Mouse (Mus musculus) lung, embryonic 14.5 days (tissue): ENCODE data around the gene Slc1a5. TPM values are rescaled to one million over a fixed set of nuclear protein-coding genes. Genes with fewer than 3 reads are reported as not detected.

ENCODE experiments used
- ATAC-seq: fragments of 200-750 bp; cut with Nextera tagmentation; 2 replicates; pipeline ENCODE4 v1.8.0; 2017; ENCODE audit warnings: mild to moderate bottlenecking, moderate TSS enrichment, moderate library complexity; ENCODE audit not compliant: insufficient read depth
- DNase-seq: peaks from one replicate; pipeline ENCODE4 v3.0.0-alpha.2; 2015
- H3K27ac ChIP-seq: fragments of 300-500 bp; sonication (generic); 2 replicates; pipeline ENCODE4 v1.5.1; 2014; ENCODE audit warnings: low read depth, mild to moderate bottlenecking, moderate library complexity
- H3K27me3 ChIP-seq: fragments of 300-500 bp; sonication (generic); 2 replicates; pipeline ENCODE4 v1.6.1; 2014; ENCODE audit warnings: low read length, control low read depth; ENCODE audit not compliant: insufficient read depth
- H3K36me3 ChIP-seq: fragments of 300-500 bp; sonication (generic); 2 replicates; pipeline ENCODE4 v1.6.1; 2014; ENCODE audit warnings: control low read depth; ENCODE audit not compliant: insufficient read depth
- H3K4me1 ChIP-seq: fragments of 300-500 bp; sonication (generic); 2 replicates; pipeline ENCODE4 v1.6.1; 2014; ENCODE audit warnings: antibody characterized with exemption, control low read depth; ENCODE audit not compliant: insufficient read depth
- H3K4me2 ChIP-seq: fragments of 300-500 bp; sonication (generic); 2 replicates; pipeline ENCODE4 v1.6.1; 2014; ENCODE audit warnings: mild to moderate bottlenecking
- H3K4me3 ChIP-seq: fragments of 300-500 bp; sonication (generic); 2 replicates; pipeline ENCODE4 v1.5.1; 2014; ENCODE audit warnings: low read depth, low read length
- H3K9ac ChIP-seq: fragments of 300-500 bp; sonication (generic); 2 replicates; pipeline ENCODE4 v1.6.1; 2014
- H3K9me3 ChIP-seq: fragments of 300-500 bp; sonication (generic); 2 replicates; pipeline ENCODE4 v1.6.1; 2016; ENCODE audit warnings: low read depth, low read length, control low read depth
- CTCF ChIP-seq: IDR thresholded peaks from 2 replicates; pipeline ENCODE4 v1.5.1; 2016; ENCODE audit warnings: antibody characterized with exemption, low read depth
- WGBS: fragments of 180-500 bp; shearing (Covaris S2); extraction: QIAGEN DNeasy Blood & Tissue Kit; methylation state at CpG from one replicate; pipeline ENCODE4 v1.1.7; 2014; 5-methylcytosine and 5-hydroxymethylcytosine counted together
- polyA plus RNA-seq: library from polyadenylated mRNA; unstranded; fragments of >200 nt; fragmentation: Nextera tagmentation; extraction: Ambion mirVana; gene quantifications from 2 replicates; pipeline ENCODE4 v1.2.1, GENCODE M21; 2014

The Slc1a5 gene
- polyA plus RNA-seq, 1 experiment from 2014 or later: 35.7 TPM

DNA sequence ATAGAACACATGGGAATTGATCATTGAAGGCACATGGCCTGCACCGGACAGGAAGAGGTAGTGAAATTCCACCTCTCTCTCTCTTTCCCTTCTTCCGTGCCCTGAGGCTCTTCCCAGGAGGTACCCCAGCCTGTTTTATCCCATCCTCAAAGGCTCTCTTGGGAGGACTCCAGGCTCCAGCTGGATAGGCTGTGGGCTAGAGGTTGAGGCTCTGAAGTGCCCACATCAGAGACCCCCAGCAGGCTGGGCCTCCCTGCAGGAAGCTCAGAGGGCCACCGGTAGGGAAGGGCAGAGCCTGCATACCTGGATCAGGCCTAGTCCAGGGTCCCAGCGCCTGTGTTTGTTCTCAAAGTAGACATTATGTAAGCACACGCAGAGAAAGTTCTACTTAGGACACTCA lies 19.5 kb upstream of the Slc1a5 start:
- 33% methylated on average over 5 of the region's 5 CpGs for WGBS

DNA sequence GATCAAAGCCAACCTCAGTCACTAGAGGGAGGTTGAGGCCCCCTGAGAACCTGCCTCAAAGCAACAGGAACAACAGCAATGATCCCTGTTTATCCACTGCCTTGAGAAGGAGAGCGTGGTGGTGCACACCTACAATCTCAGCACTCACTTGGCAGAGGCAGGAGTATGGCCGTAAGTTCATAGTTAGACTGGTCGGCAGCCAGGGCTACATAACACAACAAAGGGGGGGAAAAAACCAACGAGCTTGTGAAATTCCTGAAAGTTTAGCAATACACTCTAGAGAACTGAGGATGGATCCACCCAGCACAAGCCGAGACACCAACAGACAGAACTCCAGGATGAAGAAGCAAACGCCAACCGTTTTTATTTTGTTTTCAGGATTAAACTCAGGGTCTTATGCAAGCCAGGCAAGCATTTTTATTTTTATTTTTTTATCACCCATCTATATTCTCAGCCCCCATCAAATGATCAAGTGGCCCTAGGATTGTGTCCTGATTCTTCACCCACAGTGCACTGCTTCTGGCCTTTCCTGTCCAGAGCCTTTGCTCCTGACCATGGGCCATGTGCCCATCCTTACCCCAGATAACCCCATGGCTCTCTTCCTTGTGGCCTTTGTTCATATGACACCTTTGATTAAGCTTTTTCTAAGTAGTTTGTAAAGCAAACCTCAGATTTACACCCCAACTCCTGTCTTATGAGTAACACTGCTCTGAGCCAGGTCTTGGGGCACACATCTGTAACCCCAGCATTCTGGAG lies 17.5 kb upstream of the Slc1a5 start:
- H3K36me3 ChIP-seq: no peaks in the 10 kb centered on the region
- peaks cover 6% of the 10 kb centered on the region for H3K4me1 ChIP-seq
- no peaks in the 10 kb centered on the region for H3K27me3 ChIP-seq
- TF ChIP-seq CTCF: no peak
- H3K4me2 ChIP-seq: no peak overlapping the region
- no peak overlapping the region for H3K4me3 ChIP-seq
- H3K9me3 ChIP-seq: no peaks in the 10 kb centered on the region
- ATAC-seq: no peak
- WGBS: 80% methylated on average over 7 of the region's 7 CpGs
- DNase-seq: no peak
- no peak overlapping the region for H3K27ac ChIP-seq
- no peak overlapping the region for H3K9ac ChIP-seq

More for the DNA sequence above, 19.5 kb upstream of the Slc1a5 start:
- Histone ChIP-seq H3K4me3 (no peak overlapping the region), H3K9ac (no peak overlapping the region), H3K27me3 (no peaks in the 10 kb centered on the region), H3K4me2 (no peak overlapping the region), H3K27ac (no peak overlapping the region), H3K36me3 (no peaks in the 10 kb centered on the region), H3K9me3 (no peaks in the 10 kb centered on the region), H3K4me1 (peaks cover 6% of the 10 kb centered on the region)
- 0 out of 2 replicates have a peak, but pooled peaks have one; percentile 11 for ATAC-seq
- TF ChIP-seq CTCF: no peak
- no peak for DNase-seq

DNA sequence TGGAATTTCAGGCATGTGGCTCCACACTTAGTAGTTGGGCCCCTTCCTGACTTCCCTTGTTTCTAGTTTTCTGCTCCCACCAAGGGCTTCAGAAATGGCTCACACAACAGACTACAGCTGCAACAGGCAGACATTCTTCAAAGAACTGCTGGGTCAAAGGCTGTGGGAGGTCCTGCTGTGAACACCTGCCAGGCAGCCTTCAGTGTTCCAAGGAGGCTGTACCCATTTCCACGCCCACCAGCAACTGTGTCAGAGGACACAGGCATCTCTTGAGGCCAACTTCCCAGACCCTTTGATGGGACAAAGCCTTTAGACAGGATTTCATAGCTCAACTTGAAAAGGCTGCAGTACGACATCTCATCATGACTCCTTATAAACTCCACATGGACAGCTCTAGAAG lies 14.7 kb upstream of the Slc1a5 start:
- Histone ChIP-seq H3K9me3 (no peaks in the 10 kb centered on the region), H3K27ac (no peak overlapping the region), H3K4me3 (no peak overlapping the region), H3K27me3 (no peaks in the 10 kb centered on the region), H3K9ac (no peak overlapping the region), H3K4me1 (no peaks in the 10 kb centered on the region; the same call in 1 of the 2 replicates), H3K4me2 (no peak overlapping the region), H3K36me3 (no peaks in the 10 kb centered on the region)
- DNase-seq (no peak), ATAC-seq (no peak)
- 42% methylated on average over 2 of the region's 2 CpGs for WGBS
- TF ChIP-seq CTCF: no peak

GRCm38 (mm10) chr7:16775888-16776287 lies 5.3 kb upstream of the Slc1a5 start:
- no peak for TF ChIP-seq CTCF
- ATAC-seq: no peak
- no peak for DNase-seq
- Histone ChIP-seq H3K4me2 (no peak overlapping the region), H3K27me3 (no peaks in the 10 kb centered on the region), H3K27ac (no peak overlapping the region), H3K9ac (no peak overlapping the region), H3K4me1 (no peaks in the 10 kb centered on the region), H3K9me3 (no peaks in the 10 kb centered on the region), H3K4me3 (no peak overlapping the region), H3K36me3 (no peaks in the 10 kb centered on the region)
- 48% methylated on average over 5 of the region's 5 CpGs for WGBS

DNA sequence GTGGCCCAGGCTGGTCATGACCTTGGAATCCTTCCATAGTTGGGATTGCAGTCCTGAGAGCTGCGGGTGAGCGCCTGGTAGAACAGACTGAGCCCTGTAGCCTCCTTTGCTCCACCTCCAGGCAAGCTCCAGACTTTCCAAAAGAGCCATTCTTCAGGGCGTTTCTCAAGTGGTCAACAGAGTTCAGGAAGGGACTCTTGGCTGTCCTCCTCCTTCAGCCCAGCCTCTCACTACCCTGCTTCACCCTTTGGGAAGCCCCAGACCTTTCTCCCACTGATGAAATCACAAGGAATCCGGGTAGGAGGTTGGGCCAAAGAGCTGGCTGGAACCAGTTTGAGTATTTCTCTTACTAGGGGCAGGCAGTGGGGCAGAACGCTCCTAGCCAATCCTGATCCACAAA lies 1.1 kb upstream of the Slc1a5 start:
- no peak overlapping the region for H3K9ac ChIP-seq
- WGBS: 53% methylated on average over 5 of the region's 5 CpGs
- no peak overlapping the region for H3K4me2 ChIP-seq
- no peaks in the 10 kb centered on the region for H3K36me3 ChIP-seq
- no peak overlapping the region for H3K4me3 ChIP-seq
- no peak for TF ChIP-seq CTCF
- no peaks in the 10 kb centered on the region for H3K9me3 ChIP-seq
- H3K27me3 ChIP-seq: no peaks in the 10 kb centered on the region
- ATAC-seq (no peak), DNase-seq (peak; percentile 25)
- no peak overlapping the region for H3K27ac ChIP-seq
- H3K4me1 ChIP-seq: peaks cover 10% of the 10 kb centered on the region

DNA sequence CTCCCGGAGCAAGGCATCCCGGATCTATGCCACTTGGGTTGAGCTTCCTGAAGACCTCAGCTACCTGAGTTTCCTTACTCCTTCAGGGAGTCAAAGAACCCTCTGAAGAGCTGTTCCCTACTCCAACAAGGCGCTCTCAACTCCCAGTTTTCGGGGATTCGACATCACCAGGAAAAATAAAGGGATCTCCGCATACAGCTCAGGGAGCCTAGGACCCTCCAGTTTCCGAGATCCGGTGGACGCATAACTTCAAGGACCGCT lies 345 bp downstream of the Slc1a5 start:
- H3K27ac ChIP-seq: peak overlapping the region; percentile 65; the same call in 1 of the 2 replicates
- no peak for ATAC-seq

GRCm38 (mm10) chr7:16781816-16782554 lies 845 bp downstream of the Slc1a5 start:
- Histone ChIP-seq H3K4me3 (peak overlapping the region; percentile 71), H3K36me3 (no peaks in the 10 kb centered on the region), H3K4me2 (peak overlapping the region; percentile 100), H3K4me1 (peaks cover 10% of the 10 kb centered on the region), H3K9me3 (no peaks in the 10 kb centered on the region), H3K27me3 (no peaks in the 10 kb centered on the region), H3K9ac (peak overlapping the region; percentile 72), H3K27ac (peak overlapping the region; percentile 65; the same call in 1 of the 2 replicates)
- TF ChIP-seq CTCF: no peak
- peak; percentile 26; the same call in 1 of the 2 replicates for ATAC-seq
- under 1% methylated on average over 60 of the region's 60 CpGs for WGBS
- DNase-seq: peak; percentile 51

More for the DNA sequence above, 345 bp downstream of the Slc1a5 start:
- Histone ChIP-seq H3K4me3 (peak overlapping the region; percentile 71), H3K9me3 (no peaks in the 10 kb centered on the region), H3K36me3 (no peaks in the 10 kb centered on the region), H3K27me3 (no peaks in the 10 kb centered on the region), H3K4me1 (peaks cover 10% of the 10 kb centered on the region), H3K4me2 (peak overlapping the region; percentile 100), H3K9ac (peak overlapping the region; percentile 72)
- no peak for DNase-seq
- TF ChIP-seq CTCF: no peak
- 0% methylated on average over 10 of the region's 10 CpGs for WGBS
